In genomic region chr16:43935892-43936291, GRCm38 (mm10) we compare ENCODE assay signal across 12 mouse cellular contexts.
"Had no signal": no experiment of that assay in that cellular context is flagged by ENCODE, and none has a peak within 500 bp of the region (broad histone marks: within the 10 kb centered on the region; RNA-seq: fewer than 3 reads in every experiment).

No protein-coding gene starts in this region.

- DNase-seq: kidney, adult 11 months; kidney, adult 9 months; lung, adult 18-20 months; right cerebral cortex, postnatal 4 days; spleen, adult 18-20 months; thymus, adult 18-20 months; thymus, postnatal 25 days had no signal

- H3K4me2 ChIP-seq: limb, embryonic 13.5 days; midbrain, embryonic 12.5 days; neural tube, embryonic 13.5 days had no signal

- H3K36me3 ChIP-seq: limb, embryonic 13.5 days; neural tube, embryonic 13.5 days had no signal

- H3K9ac ChIP-seq: limb, embryonic 13.5 days; liver, embryonic 14.5 days; midbrain, embryonic 12.5 days; neural tube, embryonic 13.5 days had no signal

- H3K9me3 ChIP-seq: limb, embryonic 13.5 days; midbrain, embryonic 12.5 days; neural tube, embryonic 13.5 days had no signal

- H3K4me1 ChIP-seq: midbrain, embryonic 12.5 days had no signal

- H3K27me3 ChIP-seq: limb, embryonic 13.5 days; midbrain, embryonic 12.5 days; neural tube, embryonic 13.5 days had no signal

- H3K27ac ChIP-seq: limb, embryonic 13.5 days; liver, embryonic 14.5 days; midbrain, embryonic 12.5 days; neural tube, embryonic 13.5 days had no signal

- H3K4me3 ChIP-seq: limb, embryonic 13.5 days; midbrain, embryonic 12.5 days; neural tube, embryonic 13.5 days had no signal

- ATAC-seq: midbrain, embryonic 16.5 days had no signal
